Mouse (Mus musculus): ENCODE measurements at regions not wholly inside any gene's neighbourhood (a gene's known extent, or its start where the extent isn't known, plus 50 kb on each side); places are given as distances from the start of the nearest gene placed in this dataset.

DNA sequence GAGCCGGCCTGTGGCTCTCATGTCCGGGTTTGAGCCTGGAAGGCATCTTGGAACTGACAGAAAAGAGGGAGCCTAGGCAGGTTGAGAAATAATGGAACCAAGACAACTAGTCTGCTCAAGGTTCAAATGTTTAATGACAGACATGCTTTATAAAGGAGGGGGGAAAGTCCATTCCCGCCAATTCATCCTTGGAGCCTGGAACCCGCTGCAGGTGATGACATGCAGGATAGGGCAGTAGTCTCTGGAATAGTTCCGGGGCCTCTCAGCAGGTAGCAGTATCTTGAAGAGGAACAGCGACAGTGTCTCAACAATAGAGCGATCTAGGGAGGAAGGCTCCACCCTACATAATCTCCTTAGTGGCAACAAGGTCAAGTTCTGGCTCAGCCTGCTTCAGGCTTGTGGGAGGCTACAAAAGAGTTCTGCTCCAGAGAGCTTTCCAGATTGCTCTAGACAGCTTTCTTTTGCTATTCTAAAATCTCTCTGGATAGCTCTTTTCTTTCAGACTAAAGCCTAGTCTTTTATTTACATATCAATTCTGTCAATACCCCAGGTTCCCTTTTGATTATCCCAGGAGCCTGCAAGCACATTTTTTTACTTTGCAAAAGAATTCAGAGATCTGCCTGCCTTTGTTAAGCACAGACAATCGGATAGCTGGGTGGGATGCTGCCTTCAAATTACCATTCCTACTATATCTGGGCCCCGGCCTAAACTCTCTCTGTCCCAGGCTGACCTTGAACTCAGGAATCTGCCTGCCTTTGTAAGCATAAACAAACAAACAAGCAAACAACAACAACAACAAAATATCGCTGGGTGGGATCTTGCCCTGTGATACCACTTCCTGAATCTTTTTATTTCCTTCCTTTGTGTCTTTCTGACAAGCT lies 76.8 kb upstream of the Ddhd1 start:
- TF ChIP-seq EP300 (IDR thresholded peaks at IDR 0.05; ENCODE audit: low read depth in 1 of 2, low read length in 2 of 2) (no peak), CTCF (IDR thresholded peaks at IDR 0.05 in 2 of 3, conservative IDR thresholded peaks at IDR 0.05 in 1 of 3; ENCODE audit: control insufficient read depth in 1 of 3, insufficient read depth in 1 of 3, low read depth in 2 of 3, low read length in 3 of 3, poor library complexity in 1 of 3, severe bottlenecking in 1 of 3) (no peak), JUND (IDR thresholded peaks at IDR 0.05; ENCODE audit: low read depth, low read length) (no peak), SMC3 (IDR thresholded peaks at IDR 0.05; ENCODE audit: low read depth, low read length) (no peak), ZC3H11A (IDR thresholded peaks at IDR 0.05; ENCODE audit: low read depth, low read length) (no peak), MXI1 (IDR thresholded peaks at IDR 0.05; ENCODE audit: low read depth, low read length) (no peak)

All from MEL (cell line).